Mouse (Mus musculus) frontal cortex, adult (tissue): Measurements from ENCODE around the gene Vmn2r19.
A peak's percentile ranks its signal among the peaks of the same experiment; 100 is the strongest.
"Not testable (repeated sequence)": the region's sequence is repeated elsewhere in the genome, so short reads cannot be mapped to it uniquely, and the experiment has no call there.

Source experiments
- ATAC-seq: cut with Nextera tagmentation; 2 replicates; pipeline ENCODE4 v1.9.2; 2017; ENCODE audit warnings: mild to moderate bottlenecking, moderate library complexity, mixed read lengths; ENCODE audit not compliant: low TSS enrichment

Vmn2r19 gene

DNA sequence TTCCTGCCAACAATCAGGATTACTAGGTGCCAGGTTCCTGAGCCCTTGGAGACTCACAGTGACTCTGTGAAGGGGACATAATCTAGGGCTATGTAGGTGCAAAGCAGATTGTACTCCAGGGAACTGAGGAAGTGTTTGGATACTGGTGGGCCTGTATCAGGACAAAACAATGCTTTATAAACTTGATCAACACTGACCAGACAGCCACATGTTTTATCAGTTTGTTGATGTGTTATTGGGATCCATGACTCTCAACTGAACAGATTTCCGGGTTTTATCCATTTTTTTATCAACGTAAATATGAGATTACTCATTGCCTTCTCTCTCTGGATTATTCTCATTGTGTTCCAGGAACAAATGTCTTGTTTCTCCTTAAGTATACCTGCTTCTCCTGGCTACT lies at the start of gene Vmn2r19:
Vmn2r19 (plus strand) TSS at position 301 of the 400 bp plus-strand sequence.
- ATAC-seq: no peak

DNA sequence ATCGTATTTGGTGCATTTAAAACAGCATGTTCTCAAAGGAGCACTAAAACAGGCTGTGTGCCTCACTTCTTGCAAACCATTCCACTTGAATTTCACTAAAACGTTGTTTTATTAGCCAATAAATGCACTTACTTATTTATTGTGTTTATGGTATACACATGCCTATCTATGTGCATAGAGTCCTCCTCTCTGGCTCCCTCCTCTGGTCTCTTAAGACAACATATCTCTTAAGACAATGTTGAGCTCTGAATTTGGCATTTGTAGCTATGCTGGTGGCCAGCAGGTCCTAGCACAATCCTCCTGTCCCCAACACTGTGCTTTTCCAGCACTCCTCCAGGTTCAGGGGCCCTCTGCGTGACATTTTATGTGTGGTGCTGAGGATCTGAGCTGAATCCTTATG lies 49.2 kb upstream of the Vmn2r19 start:
- ATAC-seq: peak; percentile 59; the same call in 1 of the 2 replicates

- ATAC-seq: no peak
These were observed 48.1 kb upstream of the Vmn2r19 start for GRCm38 (mm10) chr6:123259889-123260603.

DNA sequence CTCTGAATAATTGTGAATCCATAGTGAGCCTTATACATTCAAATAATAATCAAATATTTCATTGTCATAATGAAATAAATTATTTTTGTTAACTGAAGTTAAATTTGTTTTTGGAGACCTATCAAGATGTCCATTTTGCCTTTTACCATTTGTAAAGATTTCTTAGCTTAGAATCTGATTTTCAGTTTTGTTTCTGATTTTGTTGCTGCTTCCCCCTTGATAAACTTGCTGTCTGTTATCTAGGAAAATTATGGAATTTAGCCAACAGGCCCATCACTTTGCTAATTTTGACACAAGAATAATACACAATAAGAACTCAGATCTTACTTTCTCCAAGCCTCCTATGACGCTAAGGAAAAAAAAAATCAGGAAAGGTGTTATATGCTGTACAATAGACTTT lies 47.3 kb upstream of the Vmn2r19 start:
- ATAC-seq: no peak

GRCm38 (mm10) chr6:123261555-123262161 lies 46.5 kb upstream of the Vmn2r19 start, which contains the start of gene Clec4d:
Gene Clec4d, plus strand, starts transcription at chr6:123262111.
- no peak for ATAC-seq

GRCm38 (mm10) chr6:123264194-123264593 lies 43.9 kb upstream of the Vmn2r19 start:
- ATAC-seq: no peak

DNA sequence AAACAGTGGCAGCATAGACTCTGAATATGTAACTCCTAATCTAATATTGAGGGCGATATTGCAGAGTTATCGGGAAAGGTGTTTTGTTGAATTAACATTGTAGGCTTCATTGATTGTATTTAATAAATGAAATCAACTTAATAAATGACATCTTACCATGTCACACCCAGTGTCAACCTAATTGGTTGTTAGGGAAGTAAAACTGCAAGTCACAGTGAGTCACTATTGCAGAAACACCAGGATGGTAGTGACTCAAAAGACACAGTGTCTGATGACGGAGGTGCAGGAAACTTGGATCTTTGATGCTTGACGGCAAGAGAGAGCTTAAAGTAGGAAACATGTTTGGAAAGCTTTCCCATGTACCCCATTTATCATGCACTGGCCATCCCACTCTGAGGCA lies 42.3 kb upstream of the Vmn2r19 start:
- no peak for ATAC-seq

DNA sequence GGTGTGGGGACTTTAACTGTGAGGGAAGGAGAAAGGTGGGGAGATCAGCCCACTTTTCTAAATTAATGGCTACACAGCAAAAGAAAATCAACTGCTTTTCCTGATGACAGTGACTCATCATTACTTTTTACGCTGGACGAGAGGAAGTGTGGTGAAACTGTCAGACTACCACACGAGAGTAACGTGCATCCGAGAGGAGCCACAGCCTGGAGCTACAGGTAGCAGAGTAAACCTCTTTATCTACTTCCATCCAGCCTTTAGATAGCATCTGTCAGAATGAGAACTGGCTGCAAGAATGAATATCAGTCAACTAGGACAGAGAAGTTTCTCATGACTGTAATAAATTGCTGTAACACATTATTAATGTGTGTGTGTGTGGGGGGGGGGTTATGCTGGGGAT lies 41.2 kb upstream of the Vmn2r19 start:
- no peak for ATAC-seq

- peak; percentile 95 for ATAC-seq
These were observed 28.7 kb upstream of the Vmn2r19 start for GRCm38 (mm10) chr6:123279443-123279842.

GRCm38 (mm10) chr6:123286311-123286710 lies 21.8 kb upstream of the Vmn2r19 start:
- ATAC-seq: no peak

- no peak for ATAC-seq
These were observed 19.2 kb upstream of the Vmn2r19 start for GRCm38 (mm10) chr6:123288931-123289330.

DNA sequence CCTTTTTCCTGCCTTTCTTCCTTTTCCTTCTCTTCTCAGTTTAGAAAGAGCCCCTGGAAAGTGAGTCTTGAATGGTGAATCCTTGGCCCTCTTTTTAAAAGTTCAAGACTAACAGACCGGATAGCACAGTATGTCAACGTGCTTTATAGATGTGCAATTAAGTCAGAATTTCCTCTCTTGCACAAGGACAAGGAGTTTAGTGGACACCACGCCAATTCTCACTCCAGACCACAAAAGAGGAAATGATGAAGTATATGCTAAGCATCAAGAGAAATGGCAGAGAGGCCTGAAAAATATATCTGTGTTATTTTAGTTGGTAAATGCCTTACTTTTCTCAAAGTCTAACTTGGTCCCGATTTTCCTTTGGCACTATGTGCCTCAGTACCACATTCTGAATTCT lies 18.4 kb upstream of the Vmn2r19 start, which contains the start of gene Clec4e:
Clec4e (minus strand) TSS at position 118 of the 400 bp plus-strand sequence.
- ATAC-seq: no peak

- no peak for ATAC-seq
These were observed 15.3 kb upstream of the Vmn2r19 start for GRCm38 (mm10) chr6:123292751-123293400.

DNA sequence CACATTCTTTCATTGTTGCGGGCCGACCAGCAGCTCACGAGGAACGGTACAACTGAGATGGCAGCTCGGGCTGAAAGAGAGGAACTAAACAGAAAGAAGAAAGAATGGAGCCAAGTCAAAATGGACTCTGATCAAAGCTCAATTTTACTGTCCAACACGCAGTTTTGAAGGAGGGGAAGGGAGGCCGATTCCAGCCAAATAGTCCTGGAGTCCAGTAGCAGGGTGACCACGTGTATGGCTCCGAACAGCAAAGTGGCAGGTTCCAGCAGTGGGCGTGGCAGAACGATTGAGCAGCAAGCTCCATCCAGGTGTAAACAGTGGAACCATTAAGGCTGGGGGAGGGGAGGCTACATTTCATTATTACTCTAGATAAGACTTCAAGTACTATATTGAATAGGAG lies 14.6 kb upstream of the Vmn2r19 start:
- ATAC-seq: not testable (repeated sequence)

- no peak for ATAC-seq
These were observed 11.4 kb upstream of the Vmn2r19 start for GRCm38 (mm10) chr6:123296687-123297086.

GRCm38 (mm10) chr6:123306315-123306714 lies 1.8 kb upstream of the Vmn2r19 start:
- ATAC-seq: not testable (repeated sequence)

DNA sequence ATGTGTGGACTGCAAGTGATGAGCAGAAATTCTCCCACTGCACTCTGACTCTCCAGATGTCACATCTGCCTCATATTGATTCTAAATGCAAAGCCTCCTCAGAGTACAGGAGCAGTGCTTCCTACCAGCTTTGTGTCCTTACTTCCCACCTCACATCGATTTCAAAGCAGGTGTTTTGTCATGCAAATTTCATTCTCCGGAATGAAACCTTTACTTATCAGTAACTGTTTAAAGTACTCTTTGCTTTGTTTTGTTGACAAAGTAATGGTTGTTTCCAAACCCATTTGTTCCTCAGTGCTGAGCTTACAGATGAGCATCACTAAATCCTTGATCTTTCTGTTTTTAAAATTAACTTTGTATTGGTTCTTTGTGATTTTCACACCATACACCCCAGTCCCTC lies 24.4 kb downstream of the Vmn2r19 start:
- no peak for ATAC-seq

DNA sequence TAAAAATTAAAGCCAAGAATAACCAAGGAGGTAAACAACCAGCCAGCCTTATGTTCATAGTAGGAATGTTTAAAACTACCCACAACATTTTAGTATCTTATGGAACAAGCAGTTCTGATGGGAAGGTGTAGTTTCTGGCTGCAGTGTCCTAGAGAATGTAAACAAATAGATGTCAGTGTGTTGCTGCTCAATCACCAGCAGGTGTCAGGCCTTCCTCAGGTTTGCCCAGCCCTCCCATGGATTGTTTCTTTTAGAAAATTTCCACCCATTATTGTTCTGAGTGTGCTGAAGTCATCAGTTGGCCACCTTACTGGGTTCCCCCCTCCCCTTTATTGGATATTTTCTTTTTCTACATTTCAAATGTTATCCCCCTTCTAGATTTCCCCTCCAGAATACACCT lies 32.0 kb downstream of the Vmn2r19 start:
- peak; percentile 65; the same call in 1 of the 2 replicates for ATAC-seq

GRCm38 (mm10) chr6:123346141-123346540 lies 38.0 kb downstream of the Vmn2r19 start:
- ATAC-seq: no peak
